Mouse (Mus musculus) E14TG2a.4 (cell line): ENCODE data around the gene Pigl.

ENCODE experiments used
- H3K27me3 ChIP-seq: 2 replicates; pipeline ENCODE4 v1.6.1; 2014; ENCODE audit warnings: low read length, control low read depth; ENCODE audit not compliant: insufficient read depth
- H3K36me3 ChIP-seq: 2 replicates; pipeline ENCODE4 v1.6.1; 2014; ENCODE audit warnings: low read length, control low read depth; ENCODE audit not compliant: insufficient read depth
- H3K4me1 ChIP-seq: replicated peaks from 2 replicates; pipeline ENCODE4 v1.6.1; 2014; ENCODE audit warnings: low read depth, low read length, control low read depth
- H3K4me3 ChIP-seq: replicated peaks from 2 replicates; pipeline ENCODE4 v1.5.1; 2014; ENCODE audit warnings: mild to moderate bottlenecking, low read length
- H3K9me3 ChIP-seq: 2 replicates; pipeline ENCODE4 v1.6.1; 2014; ENCODE audit warnings: low read length, control low read depth
- CTCF ChIP-seq: conservative IDR thresholded peaks from 2 replicates; pipeline ENCODE4 v1.5.1; 2014; ENCODE audit warnings: low read length
- NANOG ChIP-seq: IDR thresholded peaks from 2 replicates; pipeline ENCODE4 v1.6.1; 2014; ENCODE audit warnings: borderline replicate concordance, low read length, mixed read lengths
- POU5F1 ChIP-seq: IDR thresholded peaks from 2 replicates; pipeline ENCODE4 v1.6.1; 2014; ENCODE audit warnings: low read length, borderline replicate concordance

Pigl gene

GRCm38 (mm10) chr11:62540167-62540566, 81.9 kb downstream of the Pigl start:
- H3K27me3 ChIP-seq: no peaks in the 10 kb centered on the region
- peaks cover 11% of the 10 kb centered on the region for H3K36me3 ChIP-seq
- no peaks in the 10 kb centered on the region for H3K9me3 ChIP-seq
- no peak overlapping the region for H3K4me3 ChIP-seq
- no peak for TF ChIP-seq POU5F1
- no peak for TF ChIP-seq NANOG
- no peak for TF ChIP-seq CTCF
- peaks cover 61% of the 10 kb centered on the region for H3K4me1 ChIP-seq

- Histone ChIP-seq H3K27me3 (no peaks in the 10 kb centered on the region), H3K4me3 (no peak overlapping the region), H3K4me1 (peaks cover 63% of the 10 kb centered on the region), H3K36me3 (peaks cover 3% of the 10 kb centered on the region), H3K9me3 (no peaks in the 10 kb centered on the region)
- TF ChIP-seq CTCF (no peak), NANOG (no peak), POU5F1 (no peak)
Measured at GRCm38 (mm10) chr11:62540969-62541368, 82.7 kb downstream of the Pigl start.

GRCm38 (mm10) chr11:62541581-62541980, 83.3 kb downstream of the Pigl start:
- TF ChIP-seq POU5F1: no peak
- TF ChIP-seq CTCF: no peak
- TF ChIP-seq NANOG: no peak
- Histone ChIP-seq H3K4me1 (peaks cover 64% of the 10 kb centered on the region), H3K36me3 (no peaks in the 10 kb centered on the region), H3K4me3 (no peak overlapping the region), H3K27me3 (no peaks in the 10 kb centered on the region), H3K9me3 (no peaks in the 10 kb centered on the region)

GRCm38 (mm10) chr11:62543991-62544390, 85.7 kb downstream of the Pigl start:
- Histone ChIP-seq H3K4me1 (peaks cover 54% of the 10 kb centered on the region), H3K27me3 (no peaks in the 10 kb centered on the region), H3K36me3 (no peaks in the 10 kb centered on the region), H3K9me3 (no peaks in the 10 kb centered on the region), H3K4me3 (no peak overlapping the region)
- no peak for TF ChIP-seq CTCF
- no peak for TF ChIP-seq NANOG
- TF ChIP-seq POU5F1: no peak

GRCm38 (mm10) chr11:62549782-62550181, 91.5 kb downstream of the Pigl start:
- TF ChIP-seq CTCF (no peak), POU5F1 (no peak), NANOG (no peak)
- Histone ChIP-seq H3K36me3 (peaks cover 22% of the 10 kb centered on the region), H3K4me3 (peak overlapping the region; percentile 90), H3K4me1 (peaks cover 36% of the 10 kb centered on the region), H3K9me3 (no peaks in the 10 kb centered on the region), H3K27me3 (no peaks in the 10 kb centered on the region)

GRCm38 (mm10) chr11:62550227-62550685, 92.0 kb downstream of the Pigl start:
- Histone ChIP-seq H3K4me3 (peak overlapping the region; percentile 90), H3K9me3 (no peaks in the 10 kb centered on the region), H3K36me3 (peaks cover 27% of the 10 kb centered on the region), H3K4me1 (peaks cover 39% of the 10 kb centered on the region), H3K27me3 (no peaks in the 10 kb centered on the region)
- TF ChIP-seq CTCF (no peak), POU5F1 (peak; percentile 36; the same call in 1 of the 2 replicates)

GRCm38 (mm10) chr11:62550727-62551225, 92.5 kb downstream of the Pigl start, which contains the start of gene Ubb:
Ubb (plus strand) TSS chr11:62551171.
- Histone ChIP-seq H3K9me3 (no peaks in the 10 kb centered on the region), H3K36me3 (peaks cover 32% of the 10 kb centered on the region), H3K4me3 (peak within 1 kb of the TSS; percentile 90), H3K4me1 (peaks cover 35% of the 10 kb centered on the region), H3K27me3 (no peaks in the 10 kb centered on the region)
- TF ChIP-seq POU5F1 (no peak), NANOG (no peak), CTCF (no peak)

GRCm38 (mm10) chr11:62551226-62552119, 93.2 kb downstream of the Pigl start:
- H3K9me3 ChIP-seq: no peaks in the 10 kb centered on the region
- H3K4me3 ChIP-seq: peak overlapping the region; percentile 90
- no peaks in the 10 kb centered on the region for H3K27me3 ChIP-seq
- H3K4me1 ChIP-seq: peaks cover 32% of the 10 kb centered on the region
- peaks cover 32% of the 10 kb centered on the region for H3K36me3 ChIP-seq
- TF ChIP-seq POU5F1: no peak
